Comparison of ENCODE assay signal across 14 mouse cellular contexts in the genomic region with DNA sequence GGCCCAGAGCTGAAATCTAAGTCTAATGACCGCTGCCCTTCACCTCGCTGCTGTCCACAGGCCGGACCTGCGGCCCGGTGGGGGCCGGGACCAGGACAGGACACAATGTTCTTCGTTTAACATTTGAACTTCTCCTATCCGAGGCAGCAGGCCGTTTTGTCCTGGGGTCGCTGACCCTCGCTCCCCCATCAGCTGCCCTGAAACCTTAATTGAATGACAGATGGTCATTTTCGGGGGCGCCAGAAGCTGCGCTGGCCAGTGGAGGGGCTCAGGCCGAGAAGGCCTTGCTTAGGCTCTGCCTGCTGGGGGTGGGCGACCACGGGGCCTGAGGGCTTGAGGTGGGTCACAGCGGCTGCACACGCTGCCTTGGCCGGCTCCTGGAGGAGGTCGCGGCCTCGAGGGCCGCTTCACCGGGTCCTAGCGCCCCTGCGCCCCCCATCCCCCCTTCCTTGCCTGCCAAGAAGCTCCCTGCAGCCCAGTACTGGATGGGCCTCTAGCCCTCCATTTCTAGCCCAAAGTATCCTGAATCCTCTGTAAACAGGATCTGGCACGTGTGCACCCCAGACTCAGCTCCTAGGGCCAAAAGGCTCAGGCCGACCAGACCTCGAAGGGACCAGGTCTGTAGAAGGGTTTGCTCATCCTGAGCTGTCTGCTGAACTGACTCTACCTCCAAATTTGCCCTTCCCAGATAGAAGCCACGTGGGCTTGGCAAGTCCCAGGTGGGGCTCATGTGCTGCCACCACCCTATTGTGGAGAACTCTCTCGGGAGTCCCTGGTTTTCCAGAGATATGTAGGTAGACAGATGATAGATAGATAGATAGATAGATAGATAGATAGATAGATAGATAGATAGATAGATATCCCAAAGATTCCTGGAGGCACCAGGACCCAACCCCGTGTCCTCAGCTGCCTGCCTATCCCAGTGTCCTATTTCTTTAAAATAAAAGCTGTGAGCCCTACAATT. TPM values are rescaled to one million over a fixed set of nuclear protein-coding genes. Genes with fewer than 3 reads are reported as not detected.
DNase-seq lines count a peak whose midpoint lies in the region; ATAC-seq lines count a peak whose summit lies in the region.
"Had no signal": no experiment of that assay in that cellular context is flagged by ENCODE, and none has a peak within 500 bp of the region (broad histone marks: within the 10 kb centered on the region; RNA-seq: fewer than 3 reads in every experiment).

No protein-coding gene starts in this region.

- H3K4me2 ChIP-seq in hindbrain, embryonic 11.5 days (replicated peaks; ENCODE audit: low read depth, low read length) = peak overlapping the region; percentile 1
- H3K4me2 ChIP-seq in hindbrain, embryonic 16.5 days (ENCODE audit: low read length) = no peak overlapping the region
- no peak overlapping the region for H3K4me2 ChIP-seq in hindbrain, embryonic 15.5 days

- H3K4me3 ChIP-seq in hindbrain, embryonic 11.5 days (ENCODE audit: low read depth, low read length) = no peak overlapping the region
- H3K4me3 ChIP-seq in hindbrain, embryonic 16.5 days (ENCODE audit: low read length) = no peak overlapping the region
- no peak overlapping the region for H3K4me3 ChIP-seq in hindbrain, embryonic 15.5 days

- peak; percentile 63 for ATAC-seq in hindbrain, embryonic 11.5 days (ENCODE audit: low FRiP score)
- ATAC-seq in hindbrain, embryonic 16.5 days = no peak
- ATAC-seq in hindbrain, embryonic 15.5 days (ENCODE audit: low FRiP score, low read depth) = peak; percentile 60; the same call in 1 of the 2 replicates
- no peak for ATAC-seq in erythroid progenitor cell, adult 5-6 weeks (replicated peaks; ENCODE audit: low FRiP score, poor library complexity, severe bottlenecking)

- peak overlapping the region; percentile 65; the same call in 1 of the 2 replicates for H3K27ac ChIP-seq in hindbrain, embryonic 11.5 days (ENCODE audit: low read depth, low read length)
- no peak overlapping the region for H3K27ac ChIP-seq in hindbrain, embryonic 16.5 days (ENCODE audit: low read depth, low read length)
- no peak overlapping the region for H3K27ac ChIP-seq in hindbrain, embryonic 15.5 days (replicated peaks)
- H3K27ac ChIP-seq: kidney, postnatal 0 days had no signal

- H3K36me3 ChIP-seq in hindbrain, embryonic 11.5 days (ENCODE audit: control insufficient read depth, insufficient read depth, low read length) = no peaks in the 10 kb centered on the region
- no peaks in the 10 kb centered on the region for H3K36me3 ChIP-seq in hindbrain, embryonic 16.5 days (ENCODE audit: control insufficient read depth, insufficient read depth, low read length)
- H3K36me3 ChIP-seq in hindbrain, embryonic 15.5 days = no peaks in the 10 kb centered on the region

- peaks cover 6% of the 10 kb centered on the region for H3K4me1 ChIP-seq in hindbrain, embryonic 11.5 days (replicated peaks; ENCODE audit: control insufficient read depth, insufficient read depth, low read length)
- H3K4me1 ChIP-seq in hindbrain, embryonic 16.5 days (ENCODE audit: control insufficient read depth, insufficient read depth, low read depth, low read length) = peaks cover 11% of the 10 kb centered on the region
- peaks cover 20% of the 10 kb centered on the region for H3K4me1 ChIP-seq in hindbrain, embryonic 15.5 days (replicated peaks)

- DNase-seq in hindbrain, embryonic 11.5 days (ENCODE audit: low spot score) = peak; percentile 44
- peak; percentile 35 for DNase-seq in embryo, embryonic 11 days
- DNase-seq in neural tube, embryonic 10.5 days (ENCODE audit: extremely low spot score, low spot score) = peak; percentile 61
- DNase-seq in urinary bladder, postnatal 10 days (ENCODE audit: low spot score) = no peak
- no peak for DNase-seq in lung, postnatal 36 days
- DNase-seq: adrenal gland, postnatal 25 days; cerebellum, adult 11-12 months; gastrocnemius, postnatal 25 days; heart, postnatal 14 days; lung, embryonic 14.5 days had no signal

- peaks cover 43% of the 10 kb centered on the region for H3K27me3 ChIP-seq in hindbrain, embryonic 11.5 days (ENCODE audit: control insufficient read depth, insufficient read depth, low read length)
- peaks cover 28% of the 10 kb centered on the region for H3K27me3 ChIP-seq in hindbrain, embryonic 16.5 days (replicated peaks; ENCODE audit: control insufficient read depth, insufficient read depth, low read length)
- H3K27me3 ChIP-seq in hindbrain, embryonic 15.5 days = peaks cover 51% of the 10 kb centered on the region

- WGBS in hindbrain, embryonic 11.5 days = 1% methylated on average over 33 of the region's 33 CpGs
- 3% methylated on average over 33 of the region's 33 CpGs for WGBS in hindbrain, embryonic 16.5 days
- 1% methylated on average over 33 of the region's 33 CpGs for WGBS in hindbrain, embryonic 15.5 days

- no peak overlapping the region for H3K9ac ChIP-seq in hindbrain, embryonic 11.5 days (ENCODE audit: low read depth, low read length)
- H3K9ac ChIP-seq in hindbrain, embryonic 16.5 days (ENCODE audit: low read depth, low read length) = no peak overlapping the region
- H3K9ac ChIP-seq in hindbrain, embryonic 15.5 days = no peak overlapping the region
- H3K9ac ChIP-seq: lung, embryonic 14.5 days had no signal

- H3K9me3 ChIP-seq in hindbrain, embryonic 11.5 days (ENCODE audit: control insufficient read depth, low read length) = no peaks in the 10 kb centered on the region
- no peaks in the 10 kb centered on the region; the same call in 1 of the 2 replicates for H3K9me3 ChIP-seq in hindbrain, embryonic 16.5 days (ENCODE audit: control insufficient read depth, low read length)
- no peaks in the 10 kb centered on the region for H3K9me3 ChIP-seq in hindbrain, embryonic 15.5 days

RNA-seq across cellular contexts. Expression of gene Onecut1, which starts 14.6 kb away (rescaled TPM):
- 10.0 and 12.7 TPM in 2 replicates for polyA plus RNA-seq in hindbrain, embryonic 11.5 days (2014; fragmentation: Nextera tagmentation; extraction: Ambion mirVana)
- 3.4 and 4.6 TPM in 2 replicates for polyA plus RNA-seq in hindbrain, embryonic 16.5 days (2015; fragmentation: Nextera tagmentation; extraction: Ambion mirVana)
- 4.2 and 6.2 TPM in 2 replicates for polyA plus RNA-seq in hindbrain, embryonic 15.5 days (2015; fragmentation: Nextera tagmentation; extraction: Ambion mirVana)
- total RNA-seq in erythroid progenitor cell, adult 5-6 weeks (2015; ENCODE audit: low replicate concordance) = not detected in 2 replicates
- not detected in 2 replicates for total RNA-seq in erythroid progenitor cell, adult 5-6 weeks (2017; ENCODE audit: low replicate concordance)
- total RNA-seq: adrenal gland, postnatal 25 days; gastrocnemius, postnatal 25 days; heart, postnatal 14 days had no signal
- polyA plus RNA-seq: kidney, postnatal 0 days; lung, embryonic 14.5 days had no signal

Comparison
In these comparisons a context has a peak if more than half of its experiments do, and no peak if none do; other contexts are left out.
1. ATAC-seq: peak in hindbrain, embryonic 11.5 days (single experiment) and hindbrain, embryonic 15.5 days (single experiment); none in hindbrain, embryonic 16.5 days (single experiment) and erythroid progenitor cell, adult 5-6 weeks (single experiment).
2. DNase-seq: peak in hindbrain, embryonic 11.5 days (single experiment), embryo, embryonic 11 days (single experiment) and neural tube, embryonic 10.5 days (single experiment); none in urinary bladder, postnatal 10 days (single experiment) and lung, postnatal 36 days (single experiment).